Mouse (Mus musculus): ENCODE results near the gene Diaph3.

DNA sequence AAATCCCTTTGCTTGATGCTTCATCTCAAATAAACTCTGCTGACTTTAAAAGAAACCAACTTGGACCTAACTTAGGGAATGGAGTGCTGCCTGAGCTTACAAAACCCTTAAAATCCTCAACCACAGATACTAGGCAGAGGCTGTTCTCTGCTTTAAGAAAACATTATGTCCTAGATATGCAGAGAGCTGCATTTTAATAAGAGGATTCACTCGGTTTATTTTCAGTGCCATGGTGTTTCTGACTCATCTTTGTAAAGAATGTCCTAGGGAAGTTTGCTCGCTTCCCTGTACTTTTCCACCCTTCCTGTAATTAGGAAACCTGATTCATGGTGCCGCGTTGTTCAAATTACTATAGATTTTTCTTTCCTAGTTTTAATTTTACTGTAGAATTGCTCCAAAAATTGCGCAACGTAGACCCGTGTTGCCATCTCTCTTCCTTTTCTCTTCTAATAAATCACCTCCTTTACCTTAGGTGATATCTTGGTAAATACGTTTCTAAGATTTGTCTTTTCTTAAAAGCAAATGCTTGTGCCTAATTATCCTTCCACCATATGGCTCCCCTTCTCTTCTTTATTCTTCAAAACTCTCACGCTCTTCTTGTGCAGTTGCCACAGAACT, 14.7 kb upstream of the Diaph3 start:
- TF ChIP-seq CTCF (IDR thresholded peaks at IDR 0.05; ENCODE audit: insufficient read depth, low read length) (no peak), POLR2A (IDR thresholded peaks at IDR 0.05; ENCODE audit: borderline replicate concordance, extremely low read depth, low read depth, low read length) (no peak)

Data from lung, adult 2 months (tissue).